Mouse (Mus musculus) cerebellum, postnatal 4 days (tissue): ENCODE measurements around the gene Tma7.

ENCODE experiments used
- DNase-seq, 2 experiments: peaks; one replicate each; pipeline ENCODE4 v3.0.0; 2022; ENCODE audit warnings: low spot score in 2 of 2, mixed read lengths in 1 of 2

Tma7 gene

GRCm38 (mm10) chr9:109082124-109082800, at the start of gene Tma7, which contains the start of gene Ccdc51:
Tma7 (minus strand) TSS chr9:109082587.
Ccdc51 (plus strand) TSS chr9:109082493.
- peak in 1 of 2 experiments; percentile 77 for DNase-seq

GRCm38 (mm10) chr9:109130076-109130475, 47.7 kb upstream of the Tma7 start:
- DNase-seq: no peak

DNA sequence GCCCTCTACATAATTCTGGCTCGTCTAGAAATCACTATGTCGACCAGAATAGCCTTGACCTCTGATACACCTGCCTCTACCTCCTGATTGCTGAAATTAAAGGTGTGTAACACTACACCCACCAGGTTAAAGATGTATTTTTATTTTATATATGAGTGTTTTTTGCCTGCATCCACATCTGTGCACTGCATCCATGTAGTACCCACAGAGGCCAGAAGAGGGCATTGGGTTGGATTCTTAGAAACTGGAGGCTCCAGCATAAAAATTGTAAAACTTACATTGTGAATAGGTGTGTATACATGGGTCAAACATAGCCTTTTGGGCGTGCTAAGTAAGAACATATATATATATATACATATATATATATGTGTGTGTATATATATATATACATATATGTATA, 45.8 kb upstream of the Tma7 start:
- peak in 1 of 2 experiments; percentile 42 for DNase-seq

DNA sequence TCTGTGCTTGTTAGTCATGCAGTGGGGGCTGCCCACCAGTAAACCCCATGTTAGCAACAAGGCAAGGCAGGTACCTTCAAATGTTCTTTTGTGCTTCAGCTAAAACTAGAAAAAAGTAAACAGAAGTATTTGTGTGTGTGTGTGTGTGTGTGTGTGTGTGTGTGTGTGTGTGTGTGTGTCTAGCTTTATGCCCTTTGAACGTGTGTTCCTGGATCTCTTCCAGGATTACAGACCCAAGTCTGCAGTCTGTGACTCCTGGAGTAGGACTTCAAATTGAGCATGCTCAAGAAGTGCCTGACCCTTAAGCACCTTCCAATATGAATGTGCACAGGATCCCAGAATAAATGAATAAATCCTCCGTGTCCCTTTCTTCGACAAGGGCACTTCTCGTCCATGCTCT, 44.7 kb upstream of the Tma7 start:
- DNase-seq: no peak

DNA sequence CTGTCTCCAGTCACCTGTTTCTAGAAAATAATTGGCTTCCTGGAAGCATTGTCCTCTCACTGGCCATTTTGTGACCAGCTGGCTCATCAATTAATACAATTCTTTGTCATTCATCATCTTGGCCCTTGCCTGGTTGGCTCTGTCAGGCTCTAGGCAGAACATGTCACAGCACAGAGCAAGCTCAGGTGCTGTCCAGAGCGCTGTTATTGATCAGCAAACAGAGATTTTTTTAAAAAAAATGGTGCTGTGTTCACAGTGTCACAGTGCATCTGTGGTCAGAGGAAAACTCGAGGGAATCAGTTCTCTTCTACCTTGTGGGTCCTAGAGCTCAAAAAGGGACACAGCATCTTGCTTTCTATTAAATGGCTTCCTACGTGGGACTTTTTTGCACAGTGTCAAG, 43.1 kb upstream of the Tma7 start:
- no peak for DNase-seq

DNA sequence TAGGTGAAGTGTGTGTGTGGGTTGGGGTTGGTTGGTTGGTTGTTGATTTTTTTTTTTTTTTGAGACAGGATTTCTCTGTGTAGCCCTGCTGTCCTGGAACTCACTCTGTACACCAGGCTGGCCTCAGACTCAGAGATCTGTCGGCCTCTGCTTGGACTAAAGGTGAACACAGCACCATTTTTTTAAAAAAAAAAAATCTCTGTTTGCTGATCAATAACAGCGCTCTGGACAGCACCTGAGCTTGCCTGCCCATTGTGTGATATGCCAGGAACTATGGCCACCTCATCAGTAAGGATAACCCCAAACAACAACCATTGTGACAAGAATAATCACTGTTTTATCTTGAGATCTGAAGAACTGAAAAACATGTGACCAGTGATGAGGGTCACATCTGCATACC, 42.7 kb upstream of the Tma7 start:
- no peak for DNase-seq

- no peak for DNase-seq
Measured at GRCm38 (mm10) chr9:109124164-109124563, 41.8 kb upstream of the Tma7 start.

DNA sequence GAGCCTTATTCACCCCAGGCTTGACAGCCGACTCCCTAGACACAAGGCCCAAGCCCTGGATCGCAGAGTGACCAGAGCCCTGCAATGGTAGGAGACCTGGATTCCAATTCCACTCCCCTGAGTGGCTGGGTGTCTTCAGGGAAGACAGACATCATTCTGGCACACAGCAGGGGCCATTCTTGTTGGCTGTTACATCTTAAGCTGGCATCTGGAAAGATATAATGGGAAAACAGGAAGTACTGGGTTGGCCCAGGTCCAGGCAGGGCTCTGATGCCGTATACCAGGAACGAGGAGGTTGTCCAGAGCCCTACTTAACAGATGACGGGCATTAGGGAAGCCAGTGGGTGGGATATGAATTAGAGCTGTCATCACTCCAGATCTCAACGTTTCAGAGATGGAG, 40.9 kb upstream of the Tma7 start:
- DNase-seq: no peak

- peak in 1 of 2 experiments; percentile 40 for DNase-seq
Measured at GRCm38 (mm10) chr9:109122553-109123085, 40.2 kb upstream of the Tma7 start.

GRCm38 (mm10) chr9:109120956-109121355, 38.6 kb upstream of the Tma7 start:
- DNase-seq: no peak

DNA sequence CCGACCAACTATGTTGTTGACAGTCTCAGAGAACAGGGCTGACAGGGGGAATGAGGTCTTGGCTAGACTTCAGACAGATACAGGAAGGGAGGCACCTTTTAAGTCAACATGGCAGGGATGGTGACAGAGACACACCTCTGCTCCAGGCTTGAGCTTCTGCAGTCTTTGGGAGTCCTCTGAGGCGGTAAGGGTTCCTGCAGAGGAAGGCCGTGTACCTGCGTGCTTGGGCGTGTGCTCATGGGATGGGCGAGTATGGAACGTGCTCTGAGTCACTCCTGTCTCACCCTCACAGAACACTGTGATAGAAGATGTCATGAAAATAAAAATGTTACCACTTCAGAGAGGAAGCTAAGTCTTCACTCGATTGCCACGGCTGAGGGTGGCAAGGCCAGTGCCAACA, 37.2 kb upstream of the Tma7 start:
- no peak for DNase-seq

DNA sequence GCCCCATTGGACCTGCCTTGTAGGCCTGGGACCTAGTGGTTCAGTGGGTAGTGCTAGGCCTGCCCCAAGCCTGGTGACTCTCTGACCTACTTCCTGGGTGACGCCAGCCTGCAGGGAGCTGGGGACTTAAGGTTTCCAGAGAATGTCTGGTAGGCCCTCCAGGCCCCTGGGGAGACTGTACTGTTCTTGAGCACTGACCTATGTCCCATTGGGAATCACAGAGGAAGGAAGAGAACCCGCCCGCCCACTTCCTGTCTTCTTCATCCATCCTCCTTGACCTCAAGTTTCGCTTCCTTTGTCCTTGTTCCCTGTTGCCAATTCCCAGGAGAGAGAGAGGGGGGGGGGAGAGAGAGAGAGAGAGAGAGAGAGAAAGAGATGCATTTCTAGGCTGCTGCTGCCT, 35.7 kb upstream of the Tma7 start:
- DNase-seq: peak in 1 of 2 experiments; percentile 16

DNA sequence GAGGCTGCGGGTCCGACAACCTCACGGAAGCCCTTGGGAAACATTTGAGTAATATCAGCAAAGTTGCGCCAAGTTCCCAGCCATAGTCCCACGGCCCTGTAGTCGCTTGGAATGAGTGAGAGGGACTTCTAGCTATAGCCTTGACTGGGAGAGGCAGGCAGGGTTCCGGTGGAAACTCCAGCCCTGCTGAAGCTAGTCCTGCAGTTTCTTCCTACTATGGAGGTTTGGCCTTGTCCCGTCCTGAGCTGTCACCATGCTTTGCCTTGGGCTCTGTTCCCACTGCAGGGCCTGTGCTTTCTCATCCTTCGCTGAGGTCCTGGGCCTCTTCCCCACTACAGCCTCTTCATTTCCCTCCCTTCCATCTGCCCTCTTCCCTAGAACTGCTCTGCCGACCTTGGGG, 33.8 kb upstream of the Tma7 start:
- no peak for DNase-seq

- peak in 1 of 2 experiments; percentile 17 for DNase-seq
Measured at GRCm38 (mm10) chr9:109114871-109115270, 32.5 kb upstream of the Tma7 start.

DNA sequence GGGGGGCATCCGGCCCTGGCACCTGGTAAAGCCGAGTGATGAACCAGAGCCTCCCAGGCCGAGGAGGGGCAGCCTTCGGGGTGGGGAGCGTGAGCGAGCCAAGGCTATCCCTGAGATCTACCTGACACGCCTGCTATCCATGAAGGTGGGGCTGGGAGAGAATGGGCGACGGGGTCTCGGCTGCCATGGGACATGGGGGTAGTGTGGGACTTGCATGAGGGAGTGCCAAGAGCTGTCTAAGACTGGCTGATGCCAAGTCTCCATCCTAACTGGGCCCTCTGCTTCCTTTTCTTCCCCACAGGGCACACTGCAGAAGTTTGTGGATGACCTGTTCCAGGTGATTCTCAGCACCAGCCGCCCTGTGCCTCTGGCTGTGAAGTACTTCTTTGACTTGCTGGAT, 31.9 kb upstream of the Tma7 start:
- peak in 1 of 2 experiments; percentile 14 for DNase-seq

DNA sequence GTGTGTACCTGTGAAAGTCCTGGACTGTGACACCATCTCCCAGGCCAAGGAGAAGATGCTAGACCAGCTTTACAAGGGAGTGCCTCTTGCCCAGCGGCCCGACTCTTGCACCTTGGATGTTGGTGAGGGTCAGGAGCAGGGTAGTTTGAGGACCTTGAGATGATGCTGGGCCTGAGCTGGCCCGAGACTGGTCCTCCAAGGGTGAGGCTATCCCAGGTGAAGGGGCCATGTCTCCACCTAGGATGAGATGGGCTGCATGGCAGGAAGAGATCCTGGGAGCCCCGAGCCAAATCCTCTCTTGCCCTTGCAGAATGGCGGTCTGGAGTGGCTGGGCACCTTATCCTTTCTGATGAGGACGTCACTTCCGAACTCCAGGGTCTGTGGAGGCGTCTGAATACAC, 30.9 kb upstream of the Tma7 start:
- DNase-seq: peak in 1 of 2 experiments; percentile 18

DNA sequence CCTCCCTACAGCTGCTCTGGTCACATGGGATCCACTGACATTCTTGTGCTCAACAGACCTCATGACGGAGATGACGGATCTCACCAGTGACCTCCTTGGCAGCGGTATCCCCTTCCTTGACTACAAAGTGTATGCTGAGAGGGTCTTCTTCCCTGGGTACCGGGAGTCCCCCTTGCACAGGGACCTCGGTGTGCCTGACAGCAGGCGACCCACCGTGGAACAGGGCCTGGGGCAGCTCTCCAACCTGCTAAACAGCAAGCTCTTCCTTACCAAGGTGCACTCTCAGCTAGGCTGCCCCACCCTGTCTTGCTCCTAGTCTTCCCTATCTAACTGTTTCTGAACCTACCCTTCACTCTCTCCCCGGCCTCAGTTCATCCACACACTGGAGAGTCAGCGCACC, 29.2 kb upstream of the Tma7 start:
- DNase-seq: no peak

- DNase-seq: no peak
Measured at GRCm38 (mm10) chr9:109111101-109111500, 28.7 kb upstream of the Tma7 start.

- DNase-seq: no peak
Measured at GRCm38 (mm10) chr9:109110240-109110639, 27.9 kb upstream of the Tma7 start.

GRCm38 (mm10) chr9:109107341-109107740, 25.0 kb upstream of the Tma7 start:
- DNase-seq: no peak

DNA sequence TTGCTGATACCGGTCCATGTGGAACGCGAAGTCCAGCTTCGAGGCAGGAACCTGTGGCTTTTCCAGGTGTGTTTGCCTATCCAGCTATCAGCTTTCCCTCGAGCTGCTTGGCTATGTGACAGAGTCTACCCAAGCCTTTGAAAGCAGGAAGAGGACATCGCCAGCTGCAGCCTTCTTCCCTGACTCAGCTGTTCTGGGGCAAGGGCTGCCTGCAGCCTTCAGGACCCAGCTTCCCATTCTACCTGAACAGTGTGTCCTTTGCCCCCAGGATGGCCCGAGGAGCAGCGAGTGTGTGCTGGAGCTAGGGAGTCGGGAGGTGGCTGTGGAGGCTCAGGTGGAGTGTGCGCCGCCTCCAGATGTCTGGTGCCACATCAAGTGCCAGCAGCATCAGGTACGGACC, 23.3 kb upstream of the Tma7 start:
- no peak for DNase-seq

GRCm38 (mm10) chr9:109105011-109105410, 22.6 kb upstream of the Tma7 start:
- DNase-seq: peak in 1 of 2 experiments; percentile 34

- no peak for DNase-seq
Measured at GRCm38 (mm10) chr9:109104083-109104482, 21.7 kb upstream of the Tma7 start.

- no peak for DNase-seq
Measured at GRCm38 (mm10) chr9:109103250-109103649, 20.9 kb upstream of the Tma7 start.
